Mouse (Mus musculus) common myeloid progenitor, adult 5-6 weeks (primary cell): ENCODE data around the gene Rbm45. TPM values are rescaled to one million over a fixed set of nuclear protein-coding genes. Genes with fewer than 3 reads are reported as not detected.

ENCODE experiments used
- ATAC-seq: replicated peaks from 2 replicates; pipeline ENCODE4 v1.8.0; 2016; ENCODE audit warnings: low read depth, mild to moderate bottlenecking, moderate TSS enrichment, inconsistent platforms; ENCODE audit not compliant: poor library complexity, severe bottlenecking
- total RNA-seq: library from RNA; stranded (forward); fragments of 200-1000, 187-1606 nt; gene quantifications from 2 replicates; pipeline ENCODE4 v1.2.3, GENCODE M21; 2017

Gene Rbm45
- total RNA-seq, 1 experiment from 2014 or later = 47.3 TPM

DNA sequence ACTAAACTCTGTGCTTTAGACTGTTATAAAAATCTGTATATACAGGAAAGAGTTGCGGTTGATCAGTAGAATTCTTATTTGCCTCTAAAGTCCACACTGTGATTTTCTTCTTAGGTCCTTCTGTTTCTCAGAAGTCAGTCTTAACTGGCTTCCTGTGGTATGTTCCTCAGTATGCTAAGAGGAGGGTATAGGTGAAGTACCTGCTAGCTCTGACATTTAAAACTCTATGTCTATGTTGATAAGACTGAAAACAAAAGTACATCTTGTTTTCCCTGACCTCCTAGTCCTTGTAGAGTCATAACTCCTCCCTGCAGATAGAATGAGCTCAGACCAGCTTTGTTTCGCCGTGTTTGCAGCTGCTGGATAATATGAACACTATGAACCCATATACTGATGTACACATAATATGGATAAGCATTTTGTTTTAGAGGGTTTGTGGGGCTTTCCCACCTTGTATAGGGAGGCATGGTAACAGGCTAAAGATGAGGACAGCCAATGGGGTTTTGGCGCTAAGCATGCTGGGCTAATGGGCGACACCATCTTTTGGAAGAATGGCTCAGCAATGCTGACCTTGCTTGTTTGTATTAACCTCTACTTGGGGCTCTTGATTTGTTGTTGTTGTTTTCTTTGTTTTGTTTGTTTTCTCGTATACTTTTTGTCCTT lies 4.9 kb downstream of the Rbm45 start:
- ATAC-seq = no peak

DNA sequence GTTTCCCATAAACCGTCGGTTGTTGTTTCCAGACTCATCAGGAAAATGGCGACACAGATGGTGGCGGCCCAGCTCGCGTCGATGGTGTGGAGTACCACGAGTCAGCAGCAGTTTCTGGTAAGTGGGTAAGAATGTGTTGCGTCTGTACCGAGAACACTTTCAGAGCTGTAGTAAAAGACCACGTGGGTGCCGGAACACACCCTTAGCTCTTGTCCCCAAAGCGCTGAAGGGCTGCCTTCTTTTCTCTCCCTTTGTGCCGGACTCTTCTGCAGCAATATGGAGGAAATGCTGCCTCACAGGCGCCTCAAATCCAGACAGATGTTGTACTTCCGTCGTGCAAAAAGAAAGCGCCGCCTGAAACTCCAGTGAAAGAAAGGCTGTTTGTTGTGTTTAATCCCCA lies 8.9 kb downstream of the Rbm45 start:
- no peak for ATAC-seq

DNA sequence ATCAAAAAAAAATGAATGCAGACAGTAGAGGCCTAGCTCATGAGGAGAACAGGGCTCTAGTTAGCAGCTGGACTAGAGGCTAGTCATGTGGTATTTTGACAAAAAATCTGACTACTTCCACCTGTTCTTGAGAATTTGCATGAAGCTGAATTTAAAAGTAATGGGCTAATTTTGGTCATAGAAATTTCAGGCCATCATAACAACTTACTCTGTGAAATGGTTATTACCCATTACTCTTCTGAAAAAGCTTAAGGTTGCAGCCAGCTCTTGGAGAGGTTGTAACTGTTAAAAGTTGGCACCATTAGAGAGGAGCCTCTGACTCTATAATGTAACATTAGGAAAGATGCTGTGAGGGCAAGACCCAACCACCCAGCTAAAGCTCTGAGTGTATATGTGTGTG lies 16.7 kb downstream of the Rbm45 start:
- no peak for ATAC-seq

DNA sequence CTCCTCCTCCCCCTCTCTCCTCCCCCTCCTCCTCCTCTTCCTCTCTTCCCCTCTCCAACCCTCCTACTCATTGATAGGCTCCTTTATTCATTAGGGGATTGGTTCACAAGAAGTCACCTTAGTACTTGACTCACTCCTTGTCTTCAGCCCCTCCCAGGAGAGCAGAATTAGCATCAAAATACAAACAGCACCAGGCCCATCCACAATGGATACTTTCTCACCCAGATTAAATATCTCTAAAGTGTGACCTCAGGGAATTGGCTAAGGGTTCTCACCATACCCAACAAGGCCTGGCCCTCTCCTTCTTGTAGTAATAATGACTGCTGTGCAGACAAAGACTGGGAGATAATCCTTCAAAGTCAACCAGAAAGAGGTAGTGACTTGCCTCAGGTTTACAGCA lies 30.4 kb downstream of the Rbm45 start:
- no peak for ATAC-seq

DNA sequence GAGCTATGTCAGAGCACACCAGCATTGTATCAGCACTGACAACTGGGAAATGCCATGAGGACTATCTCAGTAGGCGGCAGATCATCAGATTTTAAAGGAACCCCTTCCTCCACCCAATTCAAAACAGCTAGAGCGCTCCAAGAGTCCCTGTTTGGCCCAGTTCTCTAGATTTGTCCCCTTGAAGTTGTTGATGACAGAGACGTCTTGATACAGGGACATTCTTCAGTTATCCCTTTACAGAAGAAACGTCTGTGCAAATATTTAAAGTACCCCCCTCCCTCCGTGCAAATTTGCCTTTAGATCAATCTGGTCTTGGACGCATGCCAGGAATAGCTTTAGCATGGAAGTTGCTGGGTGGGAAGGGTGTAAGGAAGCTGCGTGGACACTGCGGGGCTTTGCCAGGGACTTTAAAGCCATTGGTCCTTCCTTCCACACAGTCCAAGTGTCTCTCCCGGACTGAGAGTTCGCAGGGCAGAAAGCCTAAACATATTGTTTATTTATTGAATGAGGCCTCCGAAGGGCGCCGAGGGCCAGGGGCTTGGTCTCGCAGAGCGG lies 35.9 kb downstream of the Rbm45 start:
- ATAC-seq = no peak

DNA sequence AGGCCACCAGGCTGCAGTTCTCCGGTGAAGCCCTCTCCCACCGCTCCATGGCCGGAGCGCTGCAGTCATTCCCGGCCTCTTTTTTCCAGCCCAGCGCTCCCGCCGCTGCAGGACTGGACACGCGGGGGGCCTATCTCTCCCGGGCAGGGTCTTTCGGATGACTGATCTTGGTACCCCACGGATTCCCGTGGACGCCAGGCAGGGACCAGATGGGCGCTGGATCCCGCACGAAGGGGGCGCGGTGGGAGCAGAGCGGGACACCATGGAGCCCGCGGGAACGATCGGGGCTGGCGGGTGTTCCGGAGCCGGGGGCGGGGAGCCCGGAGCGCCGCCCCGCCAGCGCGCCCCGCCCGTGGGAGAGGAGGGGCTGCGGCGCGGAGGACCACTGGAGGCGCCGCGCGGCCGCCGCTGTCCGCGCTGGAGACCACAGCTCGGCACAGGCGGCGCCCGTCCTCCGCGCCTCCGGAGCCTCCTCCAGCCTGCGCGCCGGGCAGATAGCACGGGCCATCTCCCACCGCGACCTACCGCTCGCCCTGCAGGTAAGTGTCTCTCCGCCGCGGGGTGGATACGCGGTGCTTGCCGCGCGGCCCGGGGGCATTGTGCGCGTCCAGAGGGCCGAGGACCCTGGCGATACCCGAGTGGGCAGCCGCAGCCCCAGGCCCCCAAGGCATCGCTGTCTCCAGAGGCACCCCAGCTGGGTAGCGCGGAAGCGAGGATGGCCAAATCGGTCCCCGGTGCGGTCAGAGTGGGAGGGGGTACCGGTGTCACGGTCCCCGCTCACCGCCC lies 36.6 kb downstream of the Rbm45 start, which contains the start of gene Osbpl6:
Gene Osbpl6, plus strand, starts transcription at position 358 of the 786 bp plus-strand sequence.
- peak; percentile 46 for ATAC-seq

DNA sequence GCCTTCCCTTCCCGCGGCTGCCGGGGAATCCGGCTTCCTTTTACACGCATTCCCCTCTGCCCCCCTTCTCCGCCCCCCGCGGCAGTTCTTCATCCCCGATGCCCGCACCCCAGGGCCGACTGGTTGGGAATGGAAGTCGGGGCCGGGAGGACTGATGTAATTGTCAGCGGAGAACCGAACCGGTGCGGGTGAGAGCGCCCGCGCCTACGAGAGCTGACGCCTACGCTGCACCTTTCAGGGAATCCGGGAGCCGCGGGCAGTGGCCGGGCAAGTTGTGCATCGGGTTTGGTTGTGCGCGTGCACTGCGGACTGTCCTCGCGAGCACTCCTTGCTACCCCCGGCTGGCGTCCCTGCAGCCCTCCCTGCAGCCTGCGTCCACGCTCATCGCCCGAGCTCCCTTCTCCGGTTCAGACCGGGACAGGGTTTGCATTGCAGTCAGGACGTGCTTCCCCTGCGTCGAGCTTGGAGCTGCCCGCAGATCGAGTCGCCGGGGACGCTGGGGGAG lies 37.2 kb downstream of the Rbm45 start:
- peak; percentile 46 for ATAC-seq

DNA sequence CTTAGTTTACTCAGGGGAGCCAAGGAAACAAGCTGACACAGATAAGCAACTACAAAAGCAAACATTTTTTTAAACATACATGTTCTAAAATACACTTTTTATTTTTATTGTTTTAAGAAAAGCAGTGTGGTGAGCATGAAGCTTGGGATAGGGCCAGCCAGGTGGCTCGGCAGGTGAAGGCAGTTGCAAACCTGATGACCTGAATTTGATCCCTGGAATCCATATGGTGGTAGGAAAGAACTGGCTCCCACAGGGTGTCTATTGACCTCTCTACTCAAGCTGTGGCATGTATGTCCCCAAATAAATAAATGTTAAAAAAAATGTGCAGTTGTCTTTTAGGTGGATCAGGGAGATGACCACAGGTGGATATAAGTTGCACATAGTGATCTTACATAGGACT lies 39.7 kb downstream of the Rbm45 start:
- no peak for ATAC-seq

DNA sequence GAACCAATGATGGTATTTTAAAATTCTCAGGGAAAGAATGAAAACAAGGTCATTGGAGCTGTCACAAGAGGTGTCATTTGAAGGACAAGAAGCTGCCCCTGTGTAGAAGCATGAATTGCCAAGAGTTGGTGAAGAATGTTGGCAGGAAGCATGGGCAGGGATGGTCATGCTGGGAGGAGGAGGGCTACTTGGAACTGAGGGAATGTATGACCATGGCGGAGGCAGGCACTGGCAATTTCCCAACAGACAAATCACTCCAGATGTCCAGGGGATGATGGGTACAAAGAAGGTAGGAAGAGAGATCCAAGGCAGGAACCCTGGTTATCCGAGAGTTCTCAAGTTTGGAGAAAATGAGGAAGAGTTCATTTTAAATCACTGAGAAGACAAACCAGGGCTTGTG lies 40.2 kb downstream of the Rbm45 start:
- no peak for ATAC-seq

DNA sequence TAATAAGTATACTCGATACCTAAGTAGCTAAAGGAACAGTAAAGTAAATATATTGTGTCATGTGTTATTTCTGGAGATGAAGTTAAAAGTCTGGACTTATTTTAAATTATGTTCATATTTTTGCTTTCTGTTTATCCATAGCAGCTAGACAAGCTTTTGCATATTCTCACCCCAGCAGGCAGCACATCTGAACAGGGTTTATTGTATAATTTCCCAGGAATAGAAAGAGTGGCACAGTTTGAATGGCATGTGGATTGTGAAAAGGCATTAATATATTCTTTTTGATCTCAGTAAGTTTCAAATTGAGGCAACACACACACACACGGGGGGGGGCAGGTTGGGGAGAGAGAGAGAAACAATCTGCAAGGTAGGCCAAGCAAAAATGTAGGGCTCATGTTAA lies 43.1 kb downstream of the Rbm45 start:
- no peak for ATAC-seq

DNA sequence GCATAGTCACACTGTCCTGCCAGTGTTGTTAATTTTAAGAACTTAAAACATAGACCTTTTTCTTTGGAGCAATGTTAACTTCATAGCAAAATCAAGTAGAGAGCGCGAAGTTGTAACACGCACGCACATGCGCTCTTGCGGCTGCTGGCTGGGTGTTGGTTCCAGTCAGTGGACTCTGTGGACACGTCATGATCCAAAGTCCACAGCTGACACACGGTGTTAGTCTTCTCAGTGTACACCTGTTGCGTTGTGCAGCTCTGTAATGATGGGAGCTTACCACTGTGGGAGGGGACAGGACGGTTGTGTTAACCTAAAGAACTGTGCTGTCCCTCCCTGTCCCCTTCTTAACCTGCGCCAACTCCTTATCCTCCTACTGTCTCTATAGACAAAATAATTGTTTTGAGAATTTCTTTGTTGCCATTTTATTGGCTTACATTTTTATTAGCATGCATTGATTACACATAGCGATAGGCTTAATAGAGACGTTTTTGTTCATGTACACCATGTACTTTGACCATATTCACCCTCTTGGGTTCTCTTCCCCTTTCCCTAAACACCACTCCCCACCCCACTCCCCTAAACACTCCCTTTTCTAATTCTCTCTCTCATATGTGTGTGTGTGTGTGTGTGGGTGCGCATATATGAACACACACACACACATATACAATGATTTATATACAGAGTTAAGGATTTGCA lies 47.8 kb downstream of the Rbm45 start:
- ATAC-seq = no peak

DNA sequence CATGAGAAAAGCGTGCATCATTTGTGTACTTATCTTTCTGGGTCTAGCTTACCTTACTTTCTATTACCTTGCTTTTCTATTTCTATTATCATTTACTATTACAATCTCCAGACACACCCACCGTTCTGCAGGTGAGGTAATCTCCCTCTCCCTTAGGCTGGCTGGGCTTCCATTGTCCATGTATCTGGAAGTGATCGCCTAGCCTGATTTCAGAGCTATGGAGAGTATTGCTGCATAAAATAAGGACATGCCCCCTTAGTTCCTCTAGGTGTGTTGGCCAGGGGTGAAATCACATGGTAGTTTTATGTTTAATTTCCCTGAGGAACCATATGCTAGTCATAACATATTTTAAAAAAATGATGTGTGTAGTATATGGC lies 48.3 kb downstream of the Rbm45 start:
- ATAC-seq = no peak

DNA sequence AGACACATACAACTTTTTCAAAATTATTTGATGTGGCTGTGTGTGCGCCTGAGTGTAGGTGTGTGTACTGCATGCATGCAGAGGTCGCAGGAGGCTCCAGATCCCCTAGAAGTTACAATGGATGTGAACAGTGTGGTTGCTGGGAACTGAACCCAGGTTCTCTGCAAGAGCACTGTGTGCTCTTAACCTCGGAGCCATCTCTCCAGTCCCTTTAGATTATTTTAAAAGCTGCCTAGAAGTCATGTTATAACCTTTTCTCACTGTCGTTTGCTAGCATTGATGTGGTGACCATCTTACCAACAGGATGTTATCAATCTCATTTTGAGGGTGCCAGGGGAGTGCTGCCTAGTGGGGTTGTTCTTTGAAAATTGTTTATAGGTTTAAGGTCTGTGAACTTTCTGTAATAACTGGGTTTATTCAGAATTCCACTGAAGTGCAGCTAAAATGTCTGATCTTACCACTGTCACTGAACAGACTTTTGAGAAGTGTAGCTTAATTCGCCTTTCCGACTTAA lies 51.7 kb downstream of the Rbm45 start:
- no peak for ATAC-seq

DNA sequence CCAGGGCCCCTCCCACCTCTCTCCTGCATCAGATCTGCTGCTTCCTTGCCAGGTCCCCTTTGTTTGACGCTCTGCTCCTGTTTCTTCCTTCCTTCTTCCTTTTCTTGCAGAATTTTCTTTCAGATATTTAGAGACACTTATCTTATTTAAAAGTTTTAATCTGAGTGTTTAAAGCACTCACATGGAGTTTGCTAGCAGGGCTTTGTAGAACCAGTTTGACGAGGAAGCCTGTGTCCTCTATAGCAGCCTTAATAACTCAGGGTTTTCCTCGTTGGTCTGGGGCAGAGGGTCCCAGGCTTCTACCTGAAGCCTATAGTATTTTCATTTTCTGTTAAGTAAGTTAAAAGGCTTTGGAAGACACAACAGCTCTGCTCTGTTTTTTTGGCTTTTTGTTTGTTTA lies 57.0 kb downstream of the Rbm45 start:
- no peak for ATAC-seq

DNA sequence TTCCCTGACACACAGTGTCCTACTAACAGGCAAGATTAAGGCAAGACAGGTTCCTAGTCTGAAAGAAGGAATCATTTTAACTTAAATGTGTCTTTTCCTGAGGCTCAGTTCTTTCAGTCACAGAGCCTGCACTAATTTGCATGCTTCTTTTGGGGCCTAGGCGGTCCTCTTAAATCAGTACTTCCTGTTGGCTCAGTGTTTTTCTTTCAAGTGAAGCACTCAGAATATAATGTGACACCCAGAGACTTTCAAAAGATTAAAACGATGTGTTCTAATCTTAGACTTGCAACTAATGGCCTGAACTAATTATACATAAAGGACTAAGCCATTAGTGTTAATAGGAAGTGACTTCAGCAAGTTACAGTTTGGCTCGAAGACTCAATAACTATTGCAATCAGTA lies 59.5 kb downstream of the Rbm45 start:
- ATAC-seq = no peak

DNA sequence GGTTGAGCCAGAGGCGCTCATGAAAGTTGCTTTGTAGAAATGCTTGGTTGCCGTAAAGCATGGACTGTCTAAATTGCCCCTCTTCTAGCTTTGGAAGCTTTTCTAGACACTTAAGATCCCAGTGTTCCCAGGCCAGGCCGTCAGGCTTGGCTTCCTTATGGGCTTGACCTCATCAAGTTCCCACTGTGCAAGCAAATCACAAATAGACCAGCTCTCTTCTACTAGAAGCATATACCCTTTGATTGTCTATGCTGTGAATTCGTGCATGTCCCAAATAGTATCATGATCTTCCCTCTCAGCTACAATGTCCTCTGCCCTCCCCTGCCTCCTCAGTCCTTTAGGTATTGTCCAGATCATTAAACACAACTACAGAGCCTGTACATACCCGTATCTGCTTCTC lies 60.1 kb downstream of the Rbm45 start:
- no peak for ATAC-seq

DNA sequence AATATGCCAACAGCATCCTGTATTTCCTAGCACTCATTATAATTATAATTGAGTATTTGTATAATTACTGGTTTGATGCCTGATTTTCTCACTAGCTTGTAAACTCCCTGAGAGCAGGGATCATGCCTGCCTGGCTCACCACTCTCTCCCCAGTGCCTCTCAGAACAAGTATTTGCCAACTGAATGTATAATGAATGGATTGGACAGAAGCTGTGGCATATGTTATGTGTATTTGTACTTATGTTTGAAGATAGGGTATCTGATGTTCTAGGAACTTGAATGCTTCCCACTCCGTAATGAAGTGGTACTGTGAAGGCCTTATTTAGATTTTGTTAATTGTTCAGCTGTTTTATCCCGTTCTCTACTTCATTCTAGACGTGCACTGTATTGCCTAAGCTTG lies 60.8 kb downstream of the Rbm45 start:
- ATAC-seq = no peak
